Mouse (Mus musculus): ENCODE data around the gene Tas2r109. TPM values are rescaled to one million over a fixed set of nuclear protein-coding genes. Genes with fewer than 3 reads are reported as not detected.

Tas2r109 gene
- polyA plus RNA-seq (2014; fragmentation: Illumina TruSeq; extraction: RNeasy Lipid Tissue Mini Kit (QIAGEN cat#74804); ENCODE audit: low read depth, low replicate concordance), result not detected

DNA sequence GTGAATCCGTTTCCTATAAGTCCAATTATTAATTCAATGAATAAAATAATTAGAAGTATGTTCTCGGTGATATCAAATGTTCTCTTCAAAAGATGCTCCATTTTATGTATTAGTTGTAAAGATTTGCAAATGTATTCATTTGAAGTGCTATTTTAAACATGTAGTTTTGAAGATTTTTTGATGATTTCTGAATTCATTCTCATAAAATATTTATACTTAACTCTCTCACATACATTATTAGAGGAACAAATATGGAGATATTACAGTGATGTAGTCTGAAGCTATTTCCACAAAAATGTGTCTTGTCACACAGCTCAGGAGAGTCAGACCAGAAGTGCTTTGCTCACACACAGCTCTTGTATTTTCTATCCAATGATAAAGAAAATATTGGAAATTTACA is at the start of gene Tas2r109:
TSS of gene Tas2r109 (minus strand) at position 101 of the 400 bp plus-strand sequence.

DNA sequence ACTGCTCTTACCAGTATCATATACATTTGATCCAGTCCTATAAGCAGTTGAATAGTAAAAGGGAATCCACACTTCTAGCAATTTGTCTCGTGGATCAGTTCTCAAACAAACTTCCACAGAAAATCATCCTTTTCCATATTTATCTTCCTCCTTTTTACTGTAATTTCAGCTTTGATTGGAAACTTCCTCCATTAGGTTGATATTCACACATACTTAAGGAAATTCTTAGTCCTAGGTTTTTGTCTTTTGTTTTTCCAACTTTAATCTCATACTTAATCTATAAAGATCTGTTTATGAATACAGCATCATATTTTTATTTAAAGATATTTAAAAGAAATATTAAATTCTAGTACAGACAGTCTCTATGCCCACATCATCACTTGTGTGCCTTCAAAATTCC is 22.9 kb downstream of the Tas2r109 start, which contains the start of gene Tas2r131:
TSS of gene Tas2r131 (minus strand) at position 101 of the 400 bp plus-strand sequence.

DNA sequence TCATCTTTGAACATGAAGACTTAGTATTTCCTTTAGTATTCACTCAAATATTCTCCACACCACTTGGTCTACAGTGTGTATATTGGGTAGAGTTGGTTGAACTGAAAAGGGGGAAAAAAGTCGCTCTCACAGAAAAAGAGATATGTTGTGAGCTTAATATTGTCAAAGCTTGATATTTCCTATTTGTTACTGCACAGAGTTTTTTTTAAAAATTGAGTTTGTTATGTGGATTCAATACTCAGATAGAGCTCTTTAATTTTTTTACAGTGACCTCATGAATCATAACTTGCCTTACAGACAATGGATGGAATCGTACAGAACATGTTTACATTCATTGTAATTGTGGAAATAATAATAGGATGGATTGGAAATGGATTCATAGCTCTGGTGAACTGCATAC is 30.0 kb downstream of the Tas2r109 start, which contains the start of gene Tas2r129:
TSS of gene Tas2r129 (plus strand) at position 301 of the 400 bp plus-strand sequence.

Other genes with a start within 250 kb of the Tas2r109 start
- not detected for gene Tas2r115, start 242.9 kb downstream of the Tas2r109 start, polyA plus RNA-seq (2014; fragmentation: Illumina TruSeq; extraction: RNeasy Lipid Tissue Mini Kit (QIAGEN cat#74804); ENCODE audit: low read depth, low replicate concordance)
- not detected for gene Tas2r124, start 226.2 kb downstream of the Tas2r109 start, polyA plus RNA-seq (2014; fragmentation: Illumina TruSeq; extraction: RNeasy Lipid Tissue Mini Kit (QIAGEN cat#74804); ENCODE audit: low read depth, low replicate concordance)
- not detected for gene Tas2r102, start 218.8 kb downstream of the Tas2r109 start, polyA plus RNA-seq (2014; fragmentation: Illumina TruSeq; extraction: RNeasy Lipid Tissue Mini Kit (QIAGEN cat#74804); ENCODE audit: low read depth, low replicate concordance)
- gene Tas2r136, start 202.8 kb downstream of the Tas2r109 start, polyA plus RNA-seq (2014; fragmentation: Illumina TruSeq; extraction: RNeasy Lipid Tissue Mini Kit (QIAGEN cat#74804); ENCODE audit: low read depth, low replicate concordance), result not detected
- gene Tas2r117, start 178.1 kb downstream of the Tas2r109 start, polyA plus RNA-seq (2014; fragmentation: Illumina TruSeq; extraction: RNeasy Lipid Tissue Mini Kit (QIAGEN cat#74804); ENCODE audit: low read depth, low replicate concordance), result not detected
- not detected for gene Tas2r123, start 133.8 kb downstream of the Tas2r109 start, polyA plus RNA-seq (2014; fragmentation: Illumina TruSeq; extraction: RNeasy Lipid Tissue Mini Kit (QIAGEN cat#74804); ENCODE audit: low read depth, low replicate concordance)
- not detected for gene Tas2r116, start 125.5 kb downstream of the Tas2r109 start, polyA plus RNA-seq (2014; fragmentation: Illumina TruSeq; extraction: RNeasy Lipid Tissue Mini Kit (QIAGEN cat#74804); ENCODE audit: low read depth, low replicate concordance)
- gene Tas2r110, start 113.0 kb downstream of the Tas2r109 start, polyA plus RNA-seq (2014; fragmentation: Illumina TruSeq; extraction: RNeasy Lipid Tissue Mini Kit (QIAGEN cat#74804); ENCODE audit: low read depth, low replicate concordance), result not detected
- not detected for gene Tas2r113, start 88.0 kb downstream of the Tas2r109 start, polyA plus RNA-seq (2014; fragmentation: Illumina TruSeq; extraction: RNeasy Lipid Tissue Mini Kit (QIAGEN cat#74804); ENCODE audit: low read depth, low replicate concordance)
- gene Tas2r125, start 71.3 kb downstream of the Tas2r109 start, polyA plus RNA-seq (2014; fragmentation: Illumina TruSeq; extraction: RNeasy Lipid Tissue Mini Kit (QIAGEN cat#74804); ENCODE audit: low read depth, low replicate concordance), result not detected
- not detected for gene Tas2r129, start 29.9 kb downstream of the Tas2r109 start, polyA plus RNA-seq (2014; fragmentation: Illumina TruSeq; extraction: RNeasy Lipid Tissue Mini Kit (QIAGEN cat#74804); ENCODE audit: low read depth, low replicate concordance)
- gene Tas2r131, start 23.0 kb downstream of the Tas2r109 start, polyA plus RNA-seq (2014; fragmentation: Illumina TruSeq; extraction: RNeasy Lipid Tissue Mini Kit (QIAGEN cat#74804); ENCODE audit: low read depth, low replicate concordance), result not detected
- not detected for gene Tas2r103, start 56.1 kb upstream of the Tas2r109 start, polyA plus RNA-seq (2014; fragmentation: Illumina TruSeq; extraction: RNeasy Lipid Tissue Mini Kit (QIAGEN cat#74804); ENCODE audit: low read depth, low replicate concordance)
- gene Tas2r140, start 74.9 kb upstream of the Tas2r109 start, polyA plus RNA-seq (2014; fragmentation: Illumina TruSeq; extraction: RNeasy Lipid Tissue Mini Kit (QIAGEN cat#74804); ENCODE audit: low read depth, low replicate concordance), result not detected
- 300 TPM for gene Smim10l1, start 123.9 kb upstream of the Tas2r109 start, polyA plus RNA-seq (2014; fragmentation: Illumina TruSeq; extraction: RNeasy Lipid Tissue Mini Kit (QIAGEN cat#74804); ENCODE audit: low read depth, low replicate concordance)

All from kidney, adult 10 weeks (tissue).